ENCODE assay signal across 17 mouse cellular contexts in genomic region chr4:53200276-53200675, GRCm38 (mm10).
"Had no signal": no experiment of that assay in that cellular context is flagged by ENCODE, and none has a peak within 500 bp of the region (broad histone marks: within the 10 kb centered on the region; RNA-seq: fewer than 3 reads in every experiment).

No protein-coding gene starts in this region.

- H3K9me3 ChIP-seq: lung, embryonic 15.5 days; megakaryocyte, embryonic 14.5 days; midbrain, embryonic 13.5 days; midbrain, embryonic 15.5 days; neural tube, embryonic 12.5 days; stomach, embryonic 15.5 days had no signal

- H3K27me3 ChIP-seq: lung, embryonic 15.5 days; midbrain, embryonic 13.5 days; midbrain, embryonic 15.5 days; neural tube, embryonic 12.5 days; stomach, embryonic 15.5 days had no signal

- DNase-seq: lung, adult 2 months; lung, postnatal 14 days; lung, postnatal 36 days; right cerebral cortex, postnatal 14 days; thymus, adult 2 months; thymus, postnatal 25 days; thymus, postnatal 4 days had no signal

- ATAC-seq: lung, postnatal 0 days; midbrain, embryonic 13.5 days; midbrain, embryonic 15.5 days had no signal

- H3K27ac ChIP-seq: lung, embryonic 15.5 days; macrophage; midbrain, embryonic 13.5 days; midbrain, embryonic 15.5 days; neural tube, embryonic 12.5 days; stomach, embryonic 15.5 days; stomach, postnatal 0 days had no signal

- H3K4me1 ChIP-seq: stomach, embryonic 15.5 days had no signal

- H3K9ac ChIP-seq: lung, embryonic 15.5 days; midbrain, embryonic 13.5 days; midbrain, embryonic 15.5 days; neural tube, embryonic 12.5 days; stomach, embryonic 15.5 days had no signal

- H3K4me3 ChIP-seq: lung, embryonic 15.5 days; megakaryocyte, embryonic 14.5 days; midbrain, embryonic 13.5 days; midbrain, embryonic 15.5 days; neural tube, embryonic 12.5 days; stomach, embryonic 15.5 days had no signal

- H3K36me3 ChIP-seq: lung, embryonic 15.5 days; midbrain, embryonic 13.5 days; midbrain, embryonic 15.5 days; neural tube, embryonic 12.5 days; stomach, embryonic 15.5 days had no signal

- H3K4me2 ChIP-seq: lung, embryonic 15.5 days; midbrain, embryonic 11.5 days; midbrain, embryonic 13.5 days; midbrain, embryonic 15.5 days; neural tube, embryonic 12.5 days; stomach, embryonic 15.5 days had no signal
